Mouse (Mus musculus): ENCODE results near the gene Olfr275. TPM values are rescaled to one million over a fixed set of nuclear protein-coding genes. Genes with fewer than 3 reads are reported as not detected.
"Not testable (repeated sequence)": the region's sequence is repeated elsewhere in the genome, so short reads cannot be mapped to it uniquely, and the experiment has no call there.

Olfr275 gene
- not detected in 2 replicates for polyA plus RNA-seq (2014; fragmentation: Nextera tagmentation; extraction: Ambion mirVana)

DNA sequence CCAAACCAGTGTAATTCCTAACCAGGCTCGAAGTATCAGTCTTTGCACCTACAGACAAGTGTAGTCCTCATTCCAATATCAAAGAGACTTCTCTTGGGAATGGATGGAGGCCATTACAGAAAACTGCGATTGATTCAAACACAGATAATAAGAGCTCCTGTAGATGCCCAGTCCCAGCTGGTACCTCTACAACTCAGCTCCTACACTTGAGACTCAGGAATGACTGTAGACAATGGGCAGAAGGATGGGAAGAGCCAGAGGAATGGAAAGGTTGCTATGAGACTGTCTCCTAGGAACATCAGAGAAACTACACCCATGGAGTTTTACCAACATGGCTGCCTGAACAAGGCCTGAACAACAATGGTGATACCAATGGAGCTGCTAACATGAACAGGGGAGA, at the start of gene Olfr275:
TSS of gene Olfr275 (plus strand) at position 301 of the 400 bp plus-strand sequence.
- Histone ChIP-seq H3K27ac (replicated peaks; ENCODE audit: low read depth, low read length) (no peak within 1 kb of the TSS), H3K9ac (ENCODE audit: low read length) (no peak within 1 kb of the TSS), H3K4me3 (ENCODE audit: low read depth, low read length) (no peak within 1 kb of the TSS), H3K27me3 (ENCODE audit: control insufficient read depth, insufficient read depth, low read length) (no peaks in the 10 kb centered on the region), H3K36me3 (ENCODE audit: control insufficient read depth, insufficient read depth, low read length) (no peaks in the 10 kb centered on the region), H3K9me3 (ENCODE audit: control insufficient read depth, low read length) (no peaks in the 10 kb centered on the region), H3K4me1 (ENCODE audit: control insufficient read depth, insufficient read depth, low read length) (no peaks in the 10 kb centered on the region), H3K4me2 (ENCODE audit: low read depth, severe bottlenecking) (no peak within 1 kb of the TSS)
- WGBS, result 91% methylated on average over 2 of the region's 2 CpGs
- DNase-seq (ENCODE audit: low spot score) (no peak), ATAC-seq (ENCODE audit: insufficient number of reproducible peaks, low FRiP score, low TSS enrichment, low read depth) (no peak)

DNA sequence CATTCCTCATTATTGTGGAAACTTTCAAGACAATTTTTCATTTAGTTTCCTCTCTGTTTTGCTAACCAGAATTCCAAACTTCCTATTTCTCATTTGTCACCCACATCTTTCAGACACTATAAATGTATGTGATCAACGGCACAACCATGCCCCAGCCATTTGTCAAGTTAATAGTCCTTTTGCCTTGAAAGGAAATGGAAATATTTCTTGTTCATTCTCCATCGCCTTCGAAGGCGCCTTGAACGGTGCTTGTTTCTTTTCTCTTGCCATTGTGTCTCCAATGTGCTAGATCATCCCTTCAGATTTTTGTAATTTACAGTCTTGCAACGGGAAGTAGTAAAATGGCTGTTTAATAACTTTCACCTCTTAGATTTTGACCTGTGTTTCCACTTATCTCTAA, 48.8 kb upstream of the Olfr275 start:
- Histone ChIP-seq H3K4me1 (ENCODE audit: control insufficient read depth, insufficient read depth, low read length) (no peaks in the 10 kb centered on the region), H3K27me3 (ENCODE audit: control insufficient read depth, insufficient read depth, low read length) (no peaks in the 10 kb centered on the region), H3K4me3 (ENCODE audit: low read depth, low read length) (no peak overlapping the region), H3K9me3 (ENCODE audit: control insufficient read depth, low read length) (no peaks in the 10 kb centered on the region), H3K4me2 (ENCODE audit: low read depth, severe bottlenecking) (no peak overlapping the region), H3K36me3 (ENCODE audit: control insufficient read depth, insufficient read depth, low read length) (no peaks in the 10 kb centered on the region), H3K9ac (ENCODE audit: low read length) (no peak overlapping the region), H3K27ac (replicated peaks; ENCODE audit: low read depth, low read length) (no peak overlapping the region)
- WGBS, result 62% methylated on average over 6 of the region's 6 CpGs
- ATAC-seq (ENCODE audit: insufficient number of reproducible peaks, low FRiP score, low TSS enrichment, low read depth), result no peak
- no peak for DNase-seq (ENCODE audit: low spot score)

DNA sequence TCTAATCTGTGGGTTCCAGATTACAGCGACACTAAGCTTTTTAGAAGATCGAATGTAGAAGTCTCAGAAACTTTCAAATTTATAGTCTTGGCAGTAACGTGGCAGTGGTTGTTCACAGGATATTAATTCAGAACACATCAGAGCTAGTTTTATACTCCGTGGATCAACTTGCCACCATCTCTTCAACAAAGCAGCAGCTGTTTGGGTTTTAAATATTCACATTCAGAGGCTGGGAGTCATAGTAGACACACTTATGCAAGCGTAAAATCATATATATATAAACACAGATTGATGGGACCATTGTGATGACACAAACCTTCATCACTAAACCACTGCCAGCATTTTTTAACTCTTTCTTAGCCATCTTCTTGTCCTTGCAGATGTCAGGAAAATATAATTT, 42.2 kb upstream of the Olfr275 start:
- WGBS, result 81% methylated on average over 5 of the region's 5 CpGs

DNA sequence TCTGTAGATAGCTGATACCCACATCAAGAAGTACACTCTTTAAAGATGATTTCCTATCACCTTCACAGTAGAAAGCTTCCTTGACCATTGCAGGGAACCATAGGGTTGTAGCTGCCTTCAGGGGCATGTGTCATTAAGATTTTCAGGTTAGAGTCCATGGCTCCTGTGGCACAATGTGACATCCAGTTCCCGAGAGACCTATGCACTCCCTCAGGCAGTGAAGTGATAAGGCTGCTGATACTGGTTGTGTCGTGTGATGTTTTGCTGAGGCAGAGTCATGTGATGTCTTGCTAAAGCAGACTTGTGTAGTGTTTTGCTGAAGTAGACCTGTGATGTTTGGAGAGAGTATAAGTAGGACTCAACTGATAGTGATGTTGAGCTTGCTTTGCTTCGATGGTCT, 14.4 kb upstream of the Olfr275 start:
- Histone ChIP-seq H3K4me1 (ENCODE audit: control insufficient read depth, insufficient read depth, low read length) (no peaks in the 10 kb centered on the region), H3K36me3 (ENCODE audit: control insufficient read depth, insufficient read depth, low read length) (no peaks in the 10 kb centered on the region), H3K27me3 (ENCODE audit: control insufficient read depth, insufficient read depth, low read length) (no peaks in the 10 kb centered on the region), H3K9me3 (ENCODE audit: control insufficient read depth, low read length) (no peaks in the 10 kb centered on the region), H3K4me3 (ENCODE audit: low read depth, low read length) (no peak overlapping the region), H3K27ac (replicated peaks; ENCODE audit: low read depth, low read length) (no peak overlapping the region), H3K4me2 (ENCODE audit: low read depth, severe bottlenecking) (no peak overlapping the region), H3K9ac (ENCODE audit: low read length) (no peak overlapping the region)
- no peak for ATAC-seq (ENCODE audit: insufficient number of reproducible peaks, low FRiP score, low TSS enrichment, low read depth)
- WGBS, result 84% methylated on average over 3 of the region's 3 CpGs
- no peak for DNase-seq (ENCODE audit: low spot score)

More for the DNA sequence above, 42.2 kb upstream of the Olfr275 start:
- Histone ChIP-seq H3K36me3 (ENCODE audit: control insufficient read depth, insufficient read depth, low read length) (no peaks in the 10 kb centered on the region), H3K9me3 (ENCODE audit: control insufficient read depth, low read length) (no peaks in the 10 kb centered on the region), H3K4me3 (ENCODE audit: low read depth, low read length) (no peak overlapping the region), H3K27me3 (ENCODE audit: control insufficient read depth, insufficient read depth, low read length) (no peaks in the 10 kb centered on the region), H3K9ac (ENCODE audit: low read length) (no peak overlapping the region), H3K27ac (replicated peaks; ENCODE audit: low read depth, low read length) (no peak overlapping the region), H3K4me1 (ENCODE audit: control insufficient read depth, insufficient read depth, low read length) (no peaks in the 10 kb centered on the region), H3K4me2 (ENCODE audit: low read depth, severe bottlenecking) (no peak overlapping the region)
- no peak for DNase-seq (ENCODE audit: low spot score)
- no peak for ATAC-seq (ENCODE audit: insufficient number of reproducible peaks, low FRiP score, low TSS enrichment, low read depth)

DNA sequence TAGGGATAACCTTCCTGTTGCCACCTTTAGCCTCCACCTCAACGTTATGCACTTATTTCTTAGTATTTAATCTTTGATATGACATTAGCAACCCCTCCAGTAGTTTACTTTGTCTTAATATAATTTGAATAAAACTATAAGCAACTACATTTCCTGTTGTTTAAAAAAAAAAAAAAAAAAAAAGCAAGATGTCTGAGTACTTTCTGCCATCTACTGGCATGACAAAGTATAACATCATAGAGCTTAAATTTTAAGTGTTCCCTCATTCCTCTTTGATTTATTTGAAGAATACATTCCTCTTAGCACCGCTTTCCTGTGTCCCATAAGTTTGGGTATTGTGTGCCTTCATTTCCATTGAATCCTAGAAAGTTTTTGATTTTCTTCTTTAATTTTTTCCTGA, 2.5 kb upstream of the Olfr275 start:
- Histone ChIP-seq H3K4me3 (ENCODE audit: low read depth, low read length) (no peak overlapping the region), H3K9me3 (ENCODE audit: control insufficient read depth, low read length) (no peaks in the 10 kb centered on the region), H3K27ac (replicated peaks; ENCODE audit: low read depth, low read length) (no peak overlapping the region), H3K36me3 (ENCODE audit: control insufficient read depth, insufficient read depth, low read length) (no peaks in the 10 kb centered on the region), H3K27me3 (ENCODE audit: control insufficient read depth, insufficient read depth, low read length) (no peaks in the 10 kb centered on the region), H3K4me2 (ENCODE audit: low read depth, severe bottlenecking) (no peak overlapping the region), H3K9ac (ENCODE audit: low read length) (no peak overlapping the region), H3K4me1 (ENCODE audit: control insufficient read depth, insufficient read depth, low read length) (no peaks in the 10 kb centered on the region)
- DNase-seq (ENCODE audit: low spot score), result no peak
- no peak for ATAC-seq (ENCODE audit: insufficient number of reproducible peaks, low FRiP score, low TSS enrichment, low read depth)
- 31% methylated on average over 2 of the region's 2 CpGs for WGBS

DNA sequence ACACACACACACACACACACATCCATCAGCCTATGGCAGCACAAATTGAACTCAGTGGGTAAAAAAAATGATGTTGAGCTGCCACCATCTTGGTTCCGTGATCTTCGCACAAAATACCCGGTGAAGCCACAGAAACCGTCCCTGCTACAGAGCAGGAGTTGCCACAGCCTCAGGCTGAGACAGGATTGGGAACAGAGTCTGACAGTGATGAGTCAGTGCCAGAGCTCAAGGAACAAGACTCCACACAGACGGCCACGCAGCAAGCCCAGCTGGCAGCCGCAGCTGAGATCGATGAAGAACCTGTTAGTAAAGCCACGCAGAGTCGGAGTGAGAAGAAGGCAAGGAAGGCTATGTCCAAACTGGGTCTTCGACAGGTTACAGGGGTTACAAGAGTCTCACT, 7.0 kb downstream of the Olfr275 start:
- no peak overlapping the region for H3K4me3 ChIP-seq (ENCODE audit: low read depth, low read length)
- H3K27ac ChIP-seq (replicated peaks; ENCODE audit: low read depth, low read length), result no peak overlapping the region
- H3K36me3 ChIP-seq (ENCODE audit: control insufficient read depth, insufficient read depth, low read length), result no peaks in the 10 kb centered on the region
- H3K9me3 ChIP-seq (ENCODE audit: control insufficient read depth, low read length), result no peaks in the 10 kb centered on the region; the same call in 1 of the 2 replicates
- 94% methylated on average over 11 of the region's 11 CpGs for WGBS
- no peak for ATAC-seq (ENCODE audit: insufficient number of reproducible peaks, low FRiP score, low TSS enrichment, low read depth)
- no peaks in the 10 kb centered on the region for H3K4me1 ChIP-seq (ENCODE audit: control insufficient read depth, insufficient read depth, low read length)
- no peaks in the 10 kb centered on the region for H3K27me3 ChIP-seq (ENCODE audit: control insufficient read depth, insufficient read depth, low read length)
- H3K9ac ChIP-seq (ENCODE audit: low read length), result no peak overlapping the region
- H3K4me2 ChIP-seq (ENCODE audit: low read depth, severe bottlenecking), result no peak overlapping the region
- DNase-seq (ENCODE audit: low spot score), result no peak

DNA sequence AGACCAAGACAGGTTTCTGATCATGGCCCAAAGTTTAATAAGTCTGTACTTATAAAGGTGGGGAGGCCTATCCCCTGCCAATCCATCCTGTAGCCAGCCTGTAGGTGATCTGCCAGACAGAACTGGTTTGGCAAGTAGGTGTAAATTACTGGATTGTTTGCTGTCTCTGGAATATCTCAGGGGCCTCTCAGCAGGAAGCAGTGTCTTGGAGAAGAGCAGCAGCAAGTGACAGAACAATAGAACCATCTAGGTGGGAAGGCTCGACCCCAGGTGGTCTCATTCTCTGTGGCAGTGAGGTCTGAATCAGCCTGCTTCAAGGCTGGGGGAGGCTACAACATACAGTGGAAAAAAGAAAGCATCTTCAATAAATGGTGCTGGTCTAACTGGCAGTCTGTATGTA, 31.0 kb downstream of the Olfr275 start:
- not testable (repeated sequence) for H3K27me3 ChIP-seq (ENCODE audit: control insufficient read depth, insufficient read depth, low read length); H3K27ac ChIP-seq (replicated peaks; ENCODE audit: low read depth, low read length); DNase-seq (ENCODE audit: low spot score); H3K9me3 ChIP-seq (ENCODE audit: control insufficient read depth, low read length); ATAC-seq (ENCODE audit: insufficient number of reproducible peaks, low FRiP score, low TSS enrichment, low read depth); H3K36me3 ChIP-seq (ENCODE audit: control insufficient read depth, insufficient read depth, low read length); H3K4me3 ChIP-seq (ENCODE audit: low read depth, low read length); H3K4me2 ChIP-seq (ENCODE audit: low read depth, severe bottlenecking); H3K9ac ChIP-seq (ENCODE audit: low read length); H3K4me1 ChIP-seq (ENCODE audit: control insufficient read depth, insufficient read depth, low read length)
- whole genome bisulfite sequencing, result 43% methylated on average over 1 of the region's 1 CpGs

DNA sequence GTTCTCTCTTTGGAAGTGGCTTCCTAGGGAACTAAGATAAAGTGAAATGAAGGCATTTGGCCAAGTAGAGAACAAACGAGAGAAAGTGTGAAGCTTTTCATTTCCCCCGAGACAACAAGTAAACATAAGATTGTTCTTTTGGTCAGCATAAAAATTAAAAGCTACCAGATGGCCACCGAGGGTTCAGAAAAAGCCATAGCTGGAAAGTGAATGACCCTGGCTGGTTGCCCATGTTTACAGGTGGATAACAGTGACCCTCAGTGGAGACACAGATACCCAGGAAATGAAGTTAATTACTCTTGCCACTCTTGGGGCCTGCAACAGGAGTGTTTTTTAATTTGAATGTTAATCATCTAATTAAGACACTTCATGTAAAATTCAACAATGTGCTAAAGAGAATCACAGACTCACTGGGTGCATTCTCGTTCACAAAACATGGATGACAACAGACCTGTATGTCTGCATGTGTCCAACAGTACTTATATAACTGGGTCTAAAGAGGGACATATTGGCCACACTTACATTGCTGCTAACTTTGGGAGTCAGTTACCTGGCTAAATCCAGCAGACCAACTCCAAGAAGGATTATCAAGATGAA, 34.7 kb downstream of the Olfr275 start:
- no peak for ATAC-seq (ENCODE audit: insufficient number of reproducible peaks, low FRiP score, low TSS enrichment, low read depth)
- Histone ChIP-seq H3K27ac (replicated peaks; ENCODE audit: low read depth, low read length) (no peak overlapping the region), H3K4me1 (ENCODE audit: control insufficient read depth, insufficient read depth, low read length) (no peaks in the 10 kb centered on the region), H3K4me3 (ENCODE audit: low read depth, low read length) (no peak overlapping the region), H3K27me3 (ENCODE audit: control insufficient read depth, insufficient read depth, low read length) (no peaks in the 10 kb centered on the region), H3K9ac (ENCODE audit: low read length) (no peak overlapping the region), H3K4me2 (ENCODE audit: low read depth, severe bottlenecking) (no peak overlapping the region), H3K9me3 (ENCODE audit: control insufficient read depth, low read length) (no peaks in the 10 kb centered on the region), H3K36me3 (ENCODE audit: control insufficient read depth, insufficient read depth, low read length) (no peaks in the 10 kb centered on the region)
- 57% methylated on average over 4 of the region's 4 CpGs for WGBS
- no peak for DNase-seq (ENCODE audit: low spot score)

DNA sequence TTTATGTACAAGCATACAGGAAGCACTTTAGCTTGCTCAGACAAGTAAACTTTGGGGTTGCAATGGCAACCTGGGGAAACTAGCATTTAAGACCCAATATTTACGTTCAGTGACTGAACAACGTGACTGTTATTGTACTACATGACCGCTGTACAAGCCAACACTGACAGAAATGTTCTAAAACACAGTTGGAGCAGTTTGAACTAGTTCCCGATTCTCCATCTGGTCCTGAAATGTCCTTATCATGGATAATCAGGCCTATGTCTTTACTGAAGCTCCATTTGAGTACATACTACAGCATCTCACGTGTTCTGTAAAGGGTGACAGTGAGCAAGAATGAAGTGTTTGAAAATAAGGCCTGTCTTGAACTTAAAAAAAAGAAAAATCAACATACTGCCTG, 35.3 kb downstream of the Olfr275 start:
- Histone ChIP-seq H3K27me3 (ENCODE audit: control insufficient read depth, insufficient read depth, low read length) (no peaks in the 10 kb centered on the region), H3K36me3 (ENCODE audit: control insufficient read depth, insufficient read depth, low read length) (no peaks in the 10 kb centered on the region), H3K9ac (ENCODE audit: low read length) (no peak overlapping the region), H3K9me3 (ENCODE audit: control insufficient read depth, low read length) (no peaks in the 10 kb centered on the region), H3K4me1 (ENCODE audit: control insufficient read depth, insufficient read depth, low read length) (no peaks in the 10 kb centered on the region), H3K27ac (replicated peaks; ENCODE audit: low read depth, low read length) (no peak overlapping the region), H3K4me3 (ENCODE audit: low read depth, low read length) (no peak overlapping the region), H3K4me2 (ENCODE audit: low read depth, severe bottlenecking) (no peak overlapping the region)
- WGBS, result 89% methylated on average over 5 of the region's 5 CpGs
- DNase-seq (ENCODE audit: low spot score) (no peak), ATAC-seq (ENCODE audit: insufficient number of reproducible peaks, low FRiP score, low TSS enrichment, low read depth) (no peak)
